In the genomic region with DNA sequence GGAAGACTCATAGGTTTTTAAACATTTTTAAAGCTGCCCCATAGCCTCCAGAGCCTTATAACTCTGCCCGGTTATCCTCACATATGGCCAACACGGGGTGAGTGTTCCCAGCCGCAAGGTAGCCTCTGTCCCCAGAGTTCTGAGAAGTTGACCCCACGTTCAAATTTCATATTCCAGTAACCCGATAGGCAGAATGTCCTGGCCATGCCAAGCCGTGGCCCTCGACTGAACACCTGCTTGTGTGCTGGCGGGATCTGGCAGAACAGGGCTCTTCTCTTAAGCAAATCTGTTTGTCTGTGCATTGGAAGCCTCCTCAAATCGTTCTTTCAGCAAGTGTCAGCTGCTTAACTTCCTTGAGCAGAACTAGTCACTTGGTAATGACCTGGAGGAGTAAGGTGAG, we compare ENCODE assay signal across 12 mouse cellular contexts. TPM values are rescaled to one million over a fixed set of nuclear protein-coding genes. Genes with fewer than 3 reads are reported as not detected.
DNase-seq lines count a peak whose midpoint lies in the region; ATAC-seq and TF ChIP-seq lines count a peak whose summit lies in the region.
"Had no signal": no experiment of that assay in that cellular context is flagged by ENCODE, and none has a peak within 500 bp of the region (broad histone marks: within the 10 kb centered on the region; RNA-seq: fewer than 3 reads in every experiment).

No protein-coding gene starts in this region.

- no peak for TF ChIP-seq CTCF in testis, adult 2 months (IDR thresholded peaks at IDR 0.05; ENCODE audit: control insufficient read depth, insufficient read depth, insufficient replicate concordance, low read depth, low read length)

- H3K27ac ChIP-seq in forebrain, embryonic 10.5 days: peak overlapping the region; percentile 78
- no peak overlapping the region for H3K27ac ChIP-seq in forebrain, embryonic 11.5 days (ENCODE audit: low read depth, low read length)
- 0 out of 2 replicates have a peak overlapping the region, but pooled peaks have one; percentile 74 for H3K27ac ChIP-seq in intestine, embryonic 16.5 days (ENCODE audit: low read length)
- H3K27ac ChIP-seq in intestine, embryonic 15.5 days: no peak overlapping the region
- peak overlapping the region; percentile 82 for H3K27ac ChIP-seq in testis, adult 2 months (ENCODE audit: control insufficient read depth, insufficient read depth, low read depth, low read length)
- H3K27ac ChIP-seq: liver, embryonic 15.5 days had no signal

- H3K4me3 ChIP-seq in forebrain, embryonic 10.5 days: no peak overlapping the region
- no peak overlapping the region for H3K4me3 ChIP-seq in forebrain, embryonic 11.5 days (ENCODE audit: low read depth, low read length)
- H3K4me3 ChIP-seq in intestine, embryonic 16.5 days (ENCODE audit: low read length): no peak overlapping the region
- no peak overlapping the region for H3K4me3 ChIP-seq in intestine, embryonic 15.5 days (replicated peaks)
- no peak overlapping the region for H3K4me3 ChIP-seq in testis, adult 2 months (ENCODE audit: control insufficient read depth, low read depth, low read length)
- H3K4me3 ChIP-seq: liver, embryonic 15.5 days; megakaryocyte, embryonic 14.5 days had no signal

- ATAC-seq in forebrain, embryonic 11.5 days (replicated peaks; ENCODE audit: low FRiP score): no peak
- ATAC-seq in intestine, embryonic 16.5 days: no peak
- ATAC-seq in intestine, embryonic 15.5 days: no peak

- no peaks in the 10 kb centered on the region for H3K27me3 ChIP-seq in forebrain, embryonic 10.5 days (ENCODE audit: poor library complexity, severe bottlenecking)
- no peaks in the 10 kb centered on the region for H3K27me3 ChIP-seq in forebrain, embryonic 11.5 days (ENCODE audit: control insufficient read depth, insufficient read depth, low read length)
- no peaks in the 10 kb centered on the region for H3K27me3 ChIP-seq in intestine, embryonic 16.5 days (replicated peaks; ENCODE audit: control insufficient read depth, insufficient read depth, low read length)
- H3K27me3 ChIP-seq in intestine, embryonic 15.5 days (replicated peaks): no peaks in the 10 kb centered on the region
- no peaks in the 10 kb centered on the region for H3K27me3 ChIP-seq in testis, adult 2 months (ENCODE audit: control insufficient read depth, insufficient read depth, low read length)
- H3K27me3 ChIP-seq: liver, embryonic 15.5 days; megakaryocyte, embryonic 14.5 days had no signal

- H3K4me2 ChIP-seq in forebrain, embryonic 11.5 days (ENCODE audit: low read depth, low read length, severe bottlenecking): no peak overlapping the region
- H3K4me2 ChIP-seq in intestine, embryonic 16.5 days (ENCODE audit: low read depth, low read length): no peak overlapping the region
- H3K4me2 ChIP-seq in intestine, embryonic 15.5 days (replicated peaks): no peak overlapping the region
- H3K4me2 ChIP-seq: liver, embryonic 15.5 days had no signal

- H3K4me1 ChIP-seq in forebrain, embryonic 10.5 days: peaks cover 95% of the 10 kb centered on the region
- peaks cover 38% of the 10 kb centered on the region for H3K4me1 ChIP-seq in forebrain, embryonic 11.5 days (replicated peaks; ENCODE audit: control insufficient read depth, insufficient read depth, low read length)
- H3K4me1 ChIP-seq in intestine, embryonic 16.5 days (ENCODE audit: control insufficient read depth, insufficient read depth, low read length): peaks cover 35% of the 10 kb centered on the region
- peaks cover 43% of the 10 kb centered on the region for H3K4me1 ChIP-seq in intestine, embryonic 15.5 days (replicated peaks)
- peaks cover 12% of the 10 kb centered on the region for H3K4me1 ChIP-seq in testis, adult 2 months (ENCODE audit: control insufficient read depth, insufficient read depth, low read length)

- H3K36me3 ChIP-seq in forebrain, embryonic 10.5 days (replicated peaks): peaks cover 21% of the 10 kb centered on the region
- H3K36me3 ChIP-seq in forebrain, embryonic 11.5 days (ENCODE audit: control insufficient read depth, insufficient read depth, low read length): no peaks in the 10 kb centered on the region
- no peaks in the 10 kb centered on the region for H3K36me3 ChIP-seq in intestine, embryonic 16.5 days (ENCODE audit: control insufficient read depth, insufficient read depth, low read length)
- H3K36me3 ChIP-seq in intestine, embryonic 15.5 days: no peaks in the 10 kb centered on the region
- H3K36me3 ChIP-seq in testis, adult 2 months (ENCODE audit: control insufficient read depth, insufficient read depth, low read length): no peaks in the 10 kb centered on the region
- H3K36me3 ChIP-seq: liver, embryonic 15.5 days had no signal

- DNase-seq in forebrain, embryonic 10.5 days (ENCODE audit: extremely low spot score, low spot score): no peak
- no peak for DNase-seq in forebrain, embryonic 11.5 days (ENCODE audit: low spot score)
- DNase-seq in testis, postnatal 10 days (ENCODE audit: low spot score): no peak
- DNase-seq in embryo, embryonic 11 days: no peak
- no peak for DNase-seq in layer of hippocampus, adult 9-10 months (ENCODE audit: low spot score)
- DNase-seq: left cerebral cortex, postnatal 4 days; thymus, adult 18-20 months had no signal

- WGBS in forebrain, embryonic 10.5 days: 88% methylated on average over 9 of the region's 9 CpGs
- 87% methylated on average over 9 of the region's 9 CpGs for WGBS in forebrain, embryonic 11.5 days
- whole genome bisulfite sequencing in intestine, embryonic 16.5 days: 74% methylated on average over 9 of the region's 9 CpGs
- WGBS in intestine, embryonic 15.5 days: 72% methylated on average over 9 of the region's 9 CpGs

- TF ChIP-seq POLR2A in testis, adult 2 months (IDR thresholded peaks at IDR 0.05; ENCODE audit: control insufficient read depth, low read depth, low read length): no peak

- H3K9me3 ChIP-seq in forebrain, embryonic 10.5 days: no peaks in the 10 kb centered on the region
- H3K9me3 ChIP-seq in forebrain, embryonic 11.5 days (ENCODE audit: control insufficient read depth, low read length): no peaks in the 10 kb centered on the region
- H3K9me3 ChIP-seq in intestine, embryonic 16.5 days (ENCODE audit: control insufficient read depth, low read length): no peaks in the 10 kb centered on the region
- H3K9me3 ChIP-seq in intestine, embryonic 15.5 days: no peaks in the 10 kb centered on the region
- H3K9me3 ChIP-seq: liver, embryonic 15.5 days; megakaryocyte, embryonic 14.5 days had no signal

- no peak overlapping the region for H3K9ac ChIP-seq in forebrain, embryonic 11.5 days (ENCODE audit: low read length)
- no peak overlapping the region for H3K9ac ChIP-seq in intestine, embryonic 16.5 days (ENCODE audit: low read depth, low read length)
- no peak overlapping the region for H3K9ac ChIP-seq in intestine, embryonic 15.5 days
- H3K9ac ChIP-seq: liver, embryonic 15.5 days had no signal

RNA-seq across cellular contexts. Expression of gene Traf3ip2, which starts 55.4 kb away (rescaled TPM):
- 10.3 and 11.7 TPM in 2 replicates for polyA plus RNA-seq in forebrain, embryonic 10.5 days (2016; fragmentation: Nextera tagmentation; extraction: Ambion mirVana)
- 3.8 and 5.4 TPM in 2 replicates for polyA plus RNA-seq in forebrain, embryonic 11.5 days (2014; fragmentation: Nextera tagmentation; extraction: Ambion mirVana)
- 28.0 and 33.4 TPM in 2 replicates for polyA plus RNA-seq in intestine, embryonic 16.5 days (2015; fragmentation: Nextera tagmentation; extraction: Ambion mirVana)
- 25.8 and 29.4 TPM in 2 replicates for polyA plus RNA-seq in intestine, embryonic 15.5 days (2015; fragmentation: Nextera tagmentation; extraction: Ambion mirVana)
- polyA plus RNA-seq in testis, adult 2 months (2012; rRNA removed): 1.1 and 2.6 TPM in 2 replicates

Comparison
In these comparisons a context has a peak if more than half of its experiments do, and no peak if none do; other contexts are left out.
1. H3K27ac ChIP-seq: peak in forebrain, embryonic 10.5 days (single experiment), intestine, embryonic 16.5 days (single experiment) and testis, adult 2 months (single experiment); none in forebrain, embryonic 11.5 days (single experiment) and intestine, embryonic 15.5 days (single experiment).